Mouse (Mus musculus): ENCODE measurements at regions not wholly inside any gene's neighbourhood (a gene's known extent, or its start where the extent isn't known, plus 50 kb on each side); places are given as distances from the start of the nearest gene placed in this dataset.

- no peak for DNase-seq
Measured at GRCm38 (mm10) chrX:57711914-57712313, 208.4 kb upstream of the Gpr101 start.

DNA sequence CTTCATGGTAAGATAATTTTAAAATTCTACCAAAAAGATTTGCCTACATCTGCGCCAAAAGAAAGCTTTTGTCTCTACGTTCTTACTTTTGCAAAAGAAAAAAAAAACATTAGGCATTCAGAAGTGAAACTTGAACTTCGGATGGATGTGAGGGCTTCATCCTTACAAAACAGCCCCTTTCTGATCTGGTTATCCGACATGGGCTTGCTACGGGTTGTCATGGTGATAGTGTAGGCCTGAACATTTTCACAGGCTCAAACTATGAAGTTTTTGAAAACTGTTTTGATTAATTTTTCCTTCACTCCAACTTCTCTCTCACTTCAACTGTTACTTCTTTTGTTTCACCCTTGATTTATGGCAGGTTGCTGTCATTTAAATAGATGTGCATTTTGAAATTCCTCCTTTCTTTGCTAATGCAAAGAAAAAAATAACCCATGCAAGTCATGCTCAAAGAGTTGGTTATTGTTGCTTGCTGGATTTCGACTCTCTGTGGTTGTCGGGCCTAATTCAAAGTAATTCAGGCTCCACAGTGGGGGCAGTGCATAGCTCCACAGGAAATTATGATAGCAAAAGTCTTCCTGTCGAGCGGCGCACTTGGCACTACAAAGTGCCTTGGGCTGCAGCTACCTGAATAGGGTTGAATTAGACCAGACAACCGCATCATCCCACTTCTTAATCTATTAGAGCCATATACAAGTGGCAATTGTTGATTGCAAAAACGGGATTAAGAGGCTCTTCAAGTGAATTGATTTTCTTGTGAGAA is 205.7 kb upstream of the Gpr101 start:
- DNase-seq, result no peak

DNA sequence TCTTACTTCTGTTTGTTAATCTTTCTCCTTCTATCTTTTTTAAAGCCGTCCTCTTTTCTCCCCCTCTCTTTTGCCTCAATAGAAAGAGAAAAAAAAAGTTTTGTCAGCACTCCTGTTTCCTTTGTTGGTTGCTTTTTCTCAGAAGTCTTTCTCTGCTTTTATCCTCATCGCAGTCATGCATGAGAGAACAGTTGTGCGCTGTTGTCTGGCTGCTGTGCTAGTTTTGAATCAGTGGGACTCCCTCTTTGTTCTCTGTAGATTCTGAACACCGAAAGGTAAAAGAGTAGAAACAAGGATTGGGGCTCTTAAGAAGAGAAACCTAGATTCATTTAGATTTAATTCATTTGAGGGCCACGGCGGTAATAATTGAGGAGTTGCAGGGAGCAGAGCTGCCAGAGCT is 204.9 kb upstream of the Gpr101 start:
- no peak for DNase-seq

GRCm38 (mm10) chrX:57707932-57708331 is 204.4 kb upstream of the Gpr101 start:
- no peak for DNase-seq

DNA sequence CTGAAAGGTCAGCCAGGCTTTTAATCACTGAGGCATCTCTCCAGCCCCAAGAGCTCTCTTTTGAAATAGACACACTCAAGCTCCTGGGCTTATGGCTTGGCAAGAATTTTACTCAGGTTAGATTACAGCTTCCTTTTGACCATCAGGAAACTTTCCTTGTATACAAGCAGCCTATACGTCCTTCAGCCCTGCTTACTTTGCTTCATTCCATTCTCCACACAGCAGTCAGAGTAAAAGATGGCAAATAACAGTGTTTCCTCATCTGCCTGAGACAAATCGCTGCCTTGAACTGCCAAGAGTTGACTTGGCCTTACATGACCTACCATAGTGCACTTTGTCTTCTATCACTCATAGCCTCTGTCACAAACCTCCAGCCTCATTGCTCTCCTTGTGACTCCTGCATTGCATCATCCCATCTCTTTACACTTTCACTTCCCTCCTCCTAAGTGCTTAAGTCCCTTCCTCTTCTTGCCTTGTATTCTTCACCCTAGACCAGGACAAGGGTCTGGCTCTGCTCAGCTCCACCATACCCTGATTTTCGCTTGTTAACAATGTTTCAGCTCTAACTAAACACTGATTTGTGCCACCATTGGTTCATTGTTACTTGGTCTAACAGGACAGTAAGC is 203.2 kb upstream of the Gpr101 start:
- DNase-seq, result no peak

- no peak for DNase-seq
Measured at GRCm38 (mm10) chrX:57692506-57692905, 188.9 kb upstream of the Gpr101 start.

GRCm38 (mm10) chrX:57676764-57677163 is 173.2 kb upstream of the Gpr101 start:
- DNase-seq, result no peak

- DNase-seq, result peak in 1 of 2 experiments; percentile 13
Measured at GRCm38 (mm10) chrX:57674955-57675354, 171.4 kb upstream of the Gpr101 start.

DNA sequence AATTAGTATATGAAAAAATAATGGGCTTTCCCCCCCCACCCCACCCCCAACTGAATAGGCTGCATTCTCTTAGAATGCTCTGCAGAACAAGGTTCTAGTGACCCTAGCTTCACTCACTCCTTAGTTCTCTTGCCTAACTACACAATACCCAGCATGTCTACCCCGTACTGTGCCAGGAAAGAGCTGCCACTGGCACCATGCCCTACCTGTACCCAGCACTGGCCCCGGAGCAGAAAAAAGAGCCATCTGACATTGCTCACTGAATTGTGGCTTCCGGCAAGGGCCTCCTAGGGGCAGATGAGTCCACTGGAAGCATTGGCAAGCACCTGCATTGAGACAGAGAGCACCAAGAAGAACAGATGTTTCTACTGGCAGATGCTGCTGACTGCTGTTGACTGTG is 156.0 kb upstream of the Gpr101 start:
- no peak for DNase-seq

DNA sequence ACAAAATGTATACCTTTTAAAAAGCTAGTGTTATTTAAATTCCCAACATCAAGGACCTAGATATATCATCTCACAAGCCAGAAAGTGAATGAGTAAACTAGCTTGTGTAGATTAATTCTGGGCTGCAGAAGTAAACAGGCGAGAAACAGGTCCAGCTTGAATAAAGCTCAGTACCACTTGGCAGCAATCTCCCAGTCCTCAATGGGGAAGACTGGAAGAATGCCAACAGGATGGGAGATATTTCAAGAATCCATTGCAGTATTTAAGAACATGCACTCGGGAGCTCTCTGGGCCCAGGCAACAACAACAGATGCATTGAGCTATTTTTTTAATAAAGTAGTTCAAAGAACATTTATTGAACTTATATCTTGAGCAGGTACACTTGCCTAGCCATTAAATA is 152.5 kb upstream of the Gpr101 start:
- DNase-seq, result peak in 1 of 2 experiments; percentile 4

GRCm38 (mm10) chrX:57655483-57655882 is 151.9 kb upstream of the Gpr101 start:
- DNase-seq, result peak; percentile 8 to 10
